Mouse (Mus musculus): ENCODE results near the gene Hhatl. TPM values are rescaled to one million over a fixed set of nuclear protein-coding genes. Genes with fewer than 3 reads are reported as not detected.
A peak's percentile ranks its signal among the peaks of the same experiment; 100 is the strongest.

The Hhatl gene
- polyA plus RNA-seq, 1 experiment from 2014 or later, result 0.24 TPM

DNA sequence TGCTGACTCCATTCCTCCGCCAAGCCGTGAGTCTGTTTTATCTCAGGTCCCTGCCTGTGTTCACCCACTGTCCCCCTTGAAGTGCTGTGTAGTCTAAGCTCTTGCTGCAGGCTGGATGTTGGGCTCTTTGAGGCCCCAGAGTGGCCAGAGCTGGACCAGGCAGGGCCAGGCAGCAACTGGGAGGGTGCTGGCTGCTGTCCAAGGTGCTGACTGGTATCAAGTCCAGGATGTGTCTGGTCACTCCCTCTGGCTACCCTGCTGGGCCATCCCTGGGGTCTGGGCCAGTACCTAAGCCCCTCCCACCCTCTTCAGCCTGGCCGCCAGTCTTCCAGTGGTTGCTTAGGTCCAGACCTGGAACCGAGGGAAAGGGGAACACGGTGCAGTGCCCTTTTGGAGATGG lies 1.1 kb downstream of the Hhatl start:
- 18% methylated on average over 5 of the region's 5 CpGs for WGBS
- ATAC-seq (ENCODE audit: low FRiP score, low TSS enrichment), result no peak
- no peaks in the 10 kb centered on the region for H3K36me3 ChIP-seq (ENCODE audit: control insufficient read depth, insufficient read depth, low read length)

DNA sequence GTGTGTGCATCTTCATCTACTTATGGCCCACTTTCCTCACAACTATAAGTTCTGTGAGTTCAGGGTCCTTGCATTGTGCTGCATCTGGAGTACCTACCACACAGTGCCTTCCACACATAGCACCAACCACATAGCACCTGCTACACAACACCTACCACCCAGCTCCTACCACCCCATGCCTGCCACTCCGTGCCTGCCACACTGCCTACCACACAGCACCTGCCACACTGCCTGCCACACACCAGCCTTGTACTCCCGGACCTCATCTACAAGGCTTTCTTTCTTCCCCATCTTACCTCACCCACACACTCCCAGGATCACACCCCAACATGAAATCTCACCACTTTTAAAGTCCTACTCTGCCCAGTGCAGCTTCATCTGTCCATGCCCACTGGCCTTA lies 5.9 kb downstream of the Hhatl start:
- Histone ChIP-seq H3K4me3 (replicated peaks; ENCODE audit: low read depth, low read length) (no peak overlapping the region), H3K9ac (replicated peaks; ENCODE audit: low read length) (no peak overlapping the region), H3K27ac (replicated peaks; ENCODE audit: low read depth, low read length) (no peak overlapping the region), H3K27me3 (ENCODE audit: control insufficient read depth, insufficient read depth, low read length) (no peaks in the 10 kb centered on the region), H3K36me3 (ENCODE audit: control insufficient read depth, insufficient read depth, low read length) (no peaks in the 10 kb centered on the region), H3K4me2 (ENCODE audit: low read length) (no peak overlapping the region), H3K9me3 (ENCODE audit: control insufficient read depth, low read length) (no peaks in the 10 kb centered on the region), H3K4me1 (ENCODE audit: control insufficient read depth, insufficient read depth, low read length) (no peaks in the 10 kb centered on the region)
- ATAC-seq (ENCODE audit: low FRiP score, low TSS enrichment) (no peak), DNase-seq (no peak)
- WGBS, result 89% methylated on average over 2 of the region's 2 CpGs

More for the DNA sequence above, 1.1 kb downstream of the Hhatl start:
- peak; percentile 31 for DNase-seq
- Histone ChIP-seq H3K4me1 (ENCODE audit: control insufficient read depth, insufficient read depth, low read length) (no peaks in the 10 kb centered on the region), H3K9ac (replicated peaks; ENCODE audit: low read length) (no peak overlapping the region), H3K4me3 (replicated peaks; ENCODE audit: low read depth, low read length) (no peak overlapping the region), H3K27ac (replicated peaks; ENCODE audit: low read depth, low read length) (no peak overlapping the region), H3K9me3 (ENCODE audit: control insufficient read depth, low read length) (no peaks in the 10 kb centered on the region), H3K4me2 (ENCODE audit: low read length) (no peak overlapping the region), H3K27me3 (ENCODE audit: control insufficient read depth, insufficient read depth, low read length) (no peaks in the 10 kb centered on the region; the same call in 1 of the 2 replicates)

DNA sequence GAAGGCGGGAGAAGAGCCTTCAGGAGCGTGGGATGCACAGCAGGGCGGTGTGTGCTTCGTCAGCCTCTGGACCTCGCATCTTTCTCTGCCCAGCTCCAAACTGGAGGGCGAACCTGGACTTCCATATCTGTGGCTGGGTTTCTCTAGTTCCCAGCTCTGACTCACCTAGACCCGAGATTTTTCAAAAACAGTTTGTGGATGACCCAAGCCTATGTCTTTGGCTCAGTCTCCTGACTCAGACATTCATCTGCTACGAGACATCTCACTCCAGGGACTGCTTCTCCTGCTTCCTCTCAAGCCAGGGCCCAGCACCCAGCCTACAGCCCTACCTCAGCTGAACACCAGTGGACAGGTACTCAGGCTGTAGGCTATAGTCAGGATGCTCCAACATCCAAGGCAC lies 7.0 kb downstream of the Hhatl start:
- ATAC-seq (ENCODE audit: low FRiP score, low TSS enrichment) (no peak), DNase-seq (no peak)
- Histone ChIP-seq H3K4me2 (ENCODE audit: low read length) (no peak overlapping the region), H3K4me3 (replicated peaks; ENCODE audit: low read depth, low read length) (no peak overlapping the region), H3K36me3 (ENCODE audit: control insufficient read depth, insufficient read depth, low read length) (no peaks in the 10 kb centered on the region), H3K27ac (replicated peaks; ENCODE audit: low read depth, low read length) (no peak overlapping the region), H3K9me3 (ENCODE audit: control insufficient read depth, low read length) (no peaks in the 10 kb centered on the region), H3K9ac (replicated peaks; ENCODE audit: low read length) (no peak overlapping the region), H3K4me1 (ENCODE audit: control insufficient read depth, insufficient read depth, low read length) (no peaks in the 10 kb centered on the region), H3K27me3 (ENCODE audit: control insufficient read depth, insufficient read depth, low read length) (no peaks in the 10 kb centered on the region)
- WGBS, result 88% methylated on average over 8 of the region's 8 CpGs

DNA sequence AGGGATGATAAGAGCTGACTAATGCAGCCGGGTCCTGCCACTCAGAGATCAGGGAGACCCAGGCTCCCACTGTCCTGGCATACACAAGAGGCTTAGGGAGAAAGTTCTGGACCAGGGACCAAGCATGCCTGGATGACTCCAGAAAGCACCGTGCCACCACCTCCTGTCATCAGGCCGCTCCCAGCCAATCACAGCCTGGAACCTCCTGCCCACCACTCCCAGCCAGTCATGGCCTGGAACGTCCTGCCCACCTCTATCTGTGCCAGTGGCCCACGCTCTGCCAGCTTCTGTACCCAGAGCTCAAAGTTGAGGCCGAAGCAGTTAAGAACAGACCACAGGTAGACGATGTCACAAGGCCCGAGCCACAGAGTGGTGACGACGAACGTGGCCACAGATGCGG lies 7.5 kb downstream of the Hhatl start:
- ATAC-seq (ENCODE audit: low FRiP score, low TSS enrichment), result no peak
- WGBS, result 89% methylated on average over 12 of the region's 12 CpGs

DNA sequence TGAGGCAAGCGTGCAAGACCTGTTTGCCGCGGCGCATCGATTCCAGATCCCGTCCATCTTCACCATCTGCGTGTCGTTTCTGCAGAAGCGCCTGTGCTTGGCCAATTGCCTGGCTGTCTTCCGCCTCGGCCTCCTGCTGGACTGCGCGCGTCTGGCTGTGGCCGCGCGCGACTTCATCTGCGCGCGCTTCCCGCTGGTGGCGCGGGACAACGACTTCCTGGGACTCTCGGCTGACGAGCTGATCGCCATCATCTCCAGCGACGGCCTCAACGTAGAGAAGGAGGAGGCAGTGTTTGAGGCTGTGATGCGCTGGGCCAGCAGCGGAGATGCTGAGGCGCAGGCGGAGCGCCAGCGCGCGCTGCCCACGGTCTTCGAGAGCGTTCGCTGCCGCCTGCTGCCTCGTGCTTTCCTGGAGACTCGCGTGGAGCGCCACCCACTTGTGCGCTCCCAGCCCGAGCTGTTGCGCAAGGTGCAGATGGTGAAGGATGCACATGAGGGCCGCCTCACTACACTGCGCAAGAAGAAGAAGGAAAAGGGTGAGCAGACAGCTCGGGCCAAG lies 14.2 kb downstream of the Hhatl start:
- H3K36me3 ChIP-seq (ENCODE audit: control insufficient read depth, insufficient read depth, low read length), result no peaks in the 10 kb centered on the region
- peak overlapping the region; percentile 55 for H3K4me2 ChIP-seq (ENCODE audit: low read length)
- DNase-seq, result peak; percentile 71
- ATAC-seq (ENCODE audit: low FRiP score, low TSS enrichment), result no peak
- 14% methylated on average over 54 of the region's 54 CpGs for WGBS
- H3K9ac ChIP-seq (replicated peaks; ENCODE audit: low read length), result no peak overlapping the region
- peak overlapping the region; percentile 32 for H3K4me3 ChIP-seq (replicated peaks; ENCODE audit: low read depth, low read length)
- no peaks in the 10 kb centered on the region for H3K9me3 ChIP-seq (ENCODE audit: control insufficient read depth, low read length)
- H3K27ac ChIP-seq (replicated peaks; ENCODE audit: low read depth, low read length), result no peak overlapping the region
- H3K4me1 ChIP-seq (ENCODE audit: control insufficient read depth, insufficient read depth, low read length), result no peaks in the 10 kb centered on the region
- H3K27me3 ChIP-seq (ENCODE audit: control insufficient read depth, insufficient read depth, low read length), result peaks cover 23% of the 10 kb centered on the region

More for the DNA sequence above, 7.5 kb downstream of the Hhatl start:
- no peak overlapping the region for H3K4me2 ChIP-seq (ENCODE audit: low read length)
- no peaks in the 10 kb centered on the region for H3K27me3 ChIP-seq (ENCODE audit: control insufficient read depth, insufficient read depth, low read length)
- H3K4me1 ChIP-seq (ENCODE audit: control insufficient read depth, insufficient read depth, low read length), result no peaks in the 10 kb centered on the region
- H3K9me3 ChIP-seq (ENCODE audit: control insufficient read depth, low read length), result no peaks in the 10 kb centered on the region
- no peak overlapping the region for H3K27ac ChIP-seq (replicated peaks; ENCODE audit: low read depth, low read length)
- DNase-seq, result no peak
- no peak overlapping the region for H3K4me3 ChIP-seq (replicated peaks; ENCODE audit: low read depth, low read length)
- no peaks in the 10 kb centered on the region for H3K36me3 ChIP-seq (ENCODE audit: control insufficient read depth, insufficient read depth, low read length)
- H3K9ac ChIP-seq (replicated peaks; ENCODE audit: low read length), result no peak overlapping the region

DNA sequence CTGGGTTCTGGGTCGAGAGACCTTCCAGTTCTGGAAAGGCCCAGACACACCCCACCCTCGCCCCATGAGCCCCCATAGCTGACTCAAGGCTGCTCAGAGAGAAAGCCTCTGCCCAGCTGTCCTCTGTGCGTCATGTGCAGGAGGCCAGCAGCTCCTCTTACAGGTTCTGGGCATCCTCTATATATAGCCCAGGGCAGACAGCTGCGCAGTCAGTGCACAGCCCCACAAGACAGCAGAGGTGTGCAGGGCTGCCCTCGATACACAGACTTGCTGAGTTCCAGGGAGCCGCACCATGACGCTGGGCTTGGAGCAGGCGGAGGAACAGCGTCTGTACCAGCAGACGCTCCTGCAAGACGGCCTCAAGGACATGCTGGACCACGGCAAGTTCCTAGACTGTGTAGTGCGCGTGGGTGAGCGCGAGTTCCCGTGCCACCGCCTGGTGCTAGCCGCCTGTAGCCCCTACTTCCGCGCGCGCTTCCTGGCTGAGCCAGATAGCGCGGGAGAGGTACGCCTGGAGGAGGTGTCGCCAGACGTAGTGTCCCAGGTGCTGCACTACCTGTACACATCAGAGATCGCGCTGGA lies 14.7 kb downstream of the Hhatl start, which contains the start of gene Klhl40:
TSS of gene Klhl40 (plus strand) at position 124 of the 582 bp plus-strand sequence.
- peaks cover 23% of the 10 kb centered on the region for H3K27me3 ChIP-seq (ENCODE audit: control insufficient read depth, insufficient read depth, low read length)
- H3K9me3 ChIP-seq (ENCODE audit: control insufficient read depth, low read length), result no peaks in the 10 kb centered on the region
- no peak within 1 kb of the TSS for H3K27ac ChIP-seq (replicated peaks; ENCODE audit: low read depth, low read length)
- DNase-seq (no peak), ATAC-seq (ENCODE audit: low FRiP score, low TSS enrichment) (no peak)
- H3K4me2 ChIP-seq (ENCODE audit: low read length), result peak within 1 kb of the TSS; percentile 55
- 19% methylated on average over 30 of the region's 30 CpGs for whole genome bisulfite sequencing
- no peak within 1 kb of the TSS for H3K9ac ChIP-seq (replicated peaks; ENCODE audit: low read length)
- no peaks in the 10 kb centered on the region for H3K4me1 ChIP-seq (ENCODE audit: control insufficient read depth, insufficient read depth, low read length)
- H3K4me3 ChIP-seq (replicated peaks; ENCODE audit: low read depth, low read length), result peak within 1 kb of the TSS; percentile 32
- no peaks in the 10 kb centered on the region for H3K36me3 ChIP-seq (ENCODE audit: control insufficient read depth, insufficient read depth, low read length)

DNA sequence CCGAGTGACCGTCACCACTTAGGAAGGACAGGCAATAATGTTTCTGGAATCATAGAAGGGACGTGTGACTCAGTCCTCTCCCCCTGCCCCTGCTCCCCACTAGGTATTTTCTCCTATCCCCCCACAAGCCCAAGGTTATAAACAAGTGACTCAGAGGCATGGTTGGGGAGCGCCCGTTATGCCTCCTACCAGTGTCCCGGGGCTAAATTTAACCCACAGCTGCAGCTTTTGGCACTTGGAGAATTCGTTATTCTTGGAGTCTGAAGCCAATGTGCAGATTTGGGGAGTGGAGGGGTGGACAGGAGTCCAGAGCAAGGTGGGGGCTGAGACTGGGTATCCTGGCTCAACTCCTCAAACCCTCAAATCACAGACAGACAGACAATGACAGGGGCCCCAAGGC lies 15.8 kb downstream of the Hhatl start:
- DNase-seq (no peak), ATAC-seq (ENCODE audit: low FRiP score, low TSS enrichment) (no peak)
- H3K9me3 ChIP-seq (ENCODE audit: control insufficient read depth, low read length), result no peaks in the 10 kb centered on the region
- H3K27ac ChIP-seq (replicated peaks; ENCODE audit: low read depth, low read length), result no peak overlapping the region
- peaks cover 23% of the 10 kb centered on the region for H3K27me3 ChIP-seq (ENCODE audit: control insufficient read depth, insufficient read depth, low read length)
- 87% methylated on average over 7 of the region's 7 CpGs for WGBS
- H3K4me1 ChIP-seq (ENCODE audit: control insufficient read depth, insufficient read depth, low read length), result no peaks in the 10 kb centered on the region
- no peak overlapping the region for H3K9ac ChIP-seq (replicated peaks; ENCODE audit: low read length)
- H3K4me3 ChIP-seq (replicated peaks; ENCODE audit: low read depth, low read length), result no peak overlapping the region
- no peaks in the 10 kb centered on the region for H3K36me3 ChIP-seq (ENCODE audit: control insufficient read depth, insufficient read depth, low read length)
- H3K4me2 ChIP-seq (ENCODE audit: low read length), result no peak overlapping the region

DNA sequence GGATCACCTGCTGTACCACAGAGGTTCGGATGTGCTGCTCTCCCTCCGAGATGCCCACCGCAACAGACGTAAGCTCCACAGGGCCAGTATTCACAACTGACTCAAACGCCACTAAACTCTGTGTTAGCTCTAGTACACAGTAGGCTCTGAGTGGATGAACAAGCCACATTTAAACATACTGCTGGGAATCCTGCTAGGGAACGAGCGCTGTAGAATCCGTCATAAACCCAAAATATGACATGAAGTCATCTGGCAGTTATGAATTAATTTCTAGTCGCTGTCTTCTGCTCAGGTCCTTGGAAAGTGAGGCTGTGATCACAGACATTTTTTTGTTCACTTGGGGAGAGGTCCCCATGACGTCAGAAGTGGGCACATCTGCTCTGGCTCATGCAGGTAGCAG lies 16.4 kb downstream of the Hhatl start:
- Histone ChIP-seq H3K27me3 (ENCODE audit: control insufficient read depth, insufficient read depth, low read length) (peaks cover 23% of the 10 kb centered on the region), H3K9ac (replicated peaks; ENCODE audit: low read length) (no peak overlapping the region), H3K4me3 (replicated peaks; ENCODE audit: low read depth, low read length) (no peak overlapping the region), H3K9me3 (ENCODE audit: control insufficient read depth, low read length) (no peaks in the 10 kb centered on the region), H3K36me3 (ENCODE audit: control insufficient read depth, insufficient read depth, low read length) (no peaks in the 10 kb centered on the region), H3K4me2 (ENCODE audit: low read length) (no peak overlapping the region), H3K4me1 (ENCODE audit: control insufficient read depth, insufficient read depth, low read length) (no peaks in the 10 kb centered on the region), H3K27ac (replicated peaks; ENCODE audit: low read depth, low read length) (no peak overlapping the region)
- 83% methylated on average over 10 of the region's 10 CpGs for WGBS
- DNase-seq (no peak), ATAC-seq (ENCODE audit: low FRiP score, low TSS enrichment) (no peak)

DNA sequence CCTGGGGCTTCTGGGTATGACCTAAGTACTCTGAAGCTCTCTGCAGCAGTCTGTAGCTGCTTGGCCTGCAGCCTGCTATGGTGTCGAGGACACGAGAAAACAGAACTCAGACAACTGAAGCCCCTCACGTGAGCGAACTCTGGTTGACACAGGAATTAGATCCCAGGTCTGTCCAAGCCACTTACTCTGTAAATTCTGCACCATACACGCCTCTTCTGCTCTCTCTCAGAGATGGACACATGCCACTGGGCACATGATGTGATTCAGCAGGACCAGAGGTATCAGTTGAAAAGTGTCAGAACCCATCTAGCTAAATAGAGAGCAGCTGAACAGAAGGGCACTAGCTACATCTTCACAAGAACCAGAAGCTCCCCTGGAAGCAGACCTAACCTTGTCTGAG lies 19.9 kb downstream of the Hhatl start:
- no peak for DNase-seq
- no peak overlapping the region for H3K9ac ChIP-seq (replicated peaks; ENCODE audit: low read length)
- 75% methylated on average over 5 of the region's 5 CpGs for WGBS
- no peak for ATAC-seq (ENCODE audit: low FRiP score, low TSS enrichment)
- H3K9me3 ChIP-seq (ENCODE audit: control insufficient read depth, low read length), result no peaks in the 10 kb centered on the region
- no peaks in the 10 kb centered on the region for H3K4me1 ChIP-seq (ENCODE audit: control insufficient read depth, insufficient read depth, low read length)
- H3K4me3 ChIP-seq (replicated peaks; ENCODE audit: low read depth, low read length), result no peak overlapping the region
- no peak overlapping the region for H3K27ac ChIP-seq (replicated peaks; ENCODE audit: low read depth, low read length)
- peaks cover 17% of the 10 kb centered on the region for H3K36me3 ChIP-seq (ENCODE audit: control insufficient read depth, insufficient read depth, low read length)
- peaks cover 5% of the 10 kb centered on the region for H3K27me3 ChIP-seq (ENCODE audit: control insufficient read depth, insufficient read depth, low read length)
- no peak overlapping the region for H3K4me2 ChIP-seq (ENCODE audit: low read length)
